Mouse (Mus musculus) urinary bladder, postnatal 14 days (tissue): ENCODE measurements around the gene Spata20.

Source experiments
- DNase-seq: peaks from one replicate; pipeline ENCODE4 v3.0.0; 2021; ENCODE audit warnings: low spot score

Gene Spata20

DNA sequence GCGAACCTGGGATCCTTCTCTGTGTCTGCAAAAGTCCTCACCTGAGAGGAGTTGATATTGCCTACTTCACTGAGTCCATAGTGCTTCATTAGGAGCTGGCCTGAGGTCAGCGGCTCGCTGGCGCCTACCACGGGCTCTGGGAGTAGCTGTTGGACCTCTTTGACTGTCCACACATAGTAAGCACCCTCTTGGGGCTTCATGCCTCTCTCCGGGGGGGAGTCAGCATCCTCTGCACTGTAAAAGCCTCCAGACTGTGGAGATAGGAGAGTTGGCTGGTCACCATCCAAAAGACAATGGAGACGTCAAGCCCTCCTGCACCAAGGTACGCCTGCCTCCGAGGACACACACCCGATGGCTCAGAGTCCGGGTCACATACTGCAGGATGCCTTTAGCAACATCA is 3.2 kb downstream of the Spata20 start:
- DNase-seq = no peak

DNA sequence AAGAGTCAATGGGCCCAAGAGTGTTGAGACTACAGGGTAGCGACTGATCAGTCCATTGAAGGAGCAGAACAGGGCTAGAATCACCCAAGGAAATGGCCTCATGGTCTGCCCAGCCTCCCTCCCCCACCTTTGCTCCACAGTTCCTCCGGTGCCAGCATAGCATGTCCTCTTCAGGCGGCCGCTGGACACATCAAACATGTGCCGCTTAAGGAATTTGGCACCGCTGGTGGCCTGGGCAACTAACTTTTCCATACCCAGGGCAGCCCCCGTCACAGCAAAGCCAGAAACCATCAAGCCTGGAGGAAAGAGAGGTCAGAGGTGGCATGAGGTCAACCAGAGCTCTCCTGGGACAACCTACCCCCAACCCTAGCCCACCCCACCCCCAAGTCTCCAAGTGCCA is 4.0 kb downstream of the Spata20 start:
- DNase-seq = no peak

DNA sequence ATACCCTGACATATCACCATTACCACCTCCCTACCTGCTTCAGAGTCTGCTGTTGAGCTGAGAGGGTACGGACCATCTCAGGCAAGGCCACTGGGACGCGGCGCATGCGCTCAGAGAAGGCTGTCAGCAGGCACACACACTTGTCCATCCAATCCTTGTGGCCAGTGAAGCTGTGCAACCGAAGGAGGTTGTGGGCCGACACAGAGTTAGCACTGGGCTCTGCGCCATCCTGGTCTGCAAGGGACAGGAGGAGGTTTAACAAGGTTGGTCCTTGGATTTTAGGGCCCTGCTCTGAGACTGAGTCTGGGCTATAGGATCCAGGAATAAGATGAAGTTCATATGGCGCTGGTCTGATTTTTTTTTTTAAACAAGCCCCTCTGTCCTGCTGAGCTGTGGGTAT is 5.6 kb downstream of the Spata20 start:
- no peak for DNase-seq

DNA sequence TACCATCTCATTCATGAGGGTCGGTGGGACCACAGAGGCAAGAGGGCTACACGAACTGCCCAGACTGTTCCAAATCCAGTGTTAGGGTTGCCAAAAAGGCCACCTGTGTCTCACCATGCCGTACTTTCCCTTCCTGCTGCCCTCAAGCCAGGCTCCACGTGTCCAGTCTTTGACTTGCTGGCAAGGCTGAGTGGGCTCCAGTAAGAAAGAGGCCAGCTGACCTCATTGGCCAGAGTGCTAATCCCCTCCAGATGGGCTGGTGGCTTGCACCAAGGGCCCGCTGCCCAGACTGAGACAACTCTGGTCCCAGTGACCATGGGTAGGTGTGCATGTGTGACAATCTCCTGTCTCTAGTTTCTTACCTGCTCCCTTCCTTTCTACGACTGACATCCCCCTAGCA is 8.3 kb downstream of the Spata20 start:
- no peak for DNase-seq

- no peak for DNase-seq
Observed at GRCm38 (mm10) chr11:94475722-94476121, 10.3 kb downstream of the Spata20 start.

GRCm38 (mm10) chr11:94474544-94474910 is 11.5 kb downstream of the Spata20 start:
- no peak for DNase-seq

GRCm38 (mm10) chr11:94473707-94474543 is 12.1 kb downstream of the Spata20 start, which contains the start of gene Cacna1g:
Gene Cacna1g, minus strand, starts transcription at chr11:94474198.
- peak; percentile 89 for DNase-seq

DNA sequence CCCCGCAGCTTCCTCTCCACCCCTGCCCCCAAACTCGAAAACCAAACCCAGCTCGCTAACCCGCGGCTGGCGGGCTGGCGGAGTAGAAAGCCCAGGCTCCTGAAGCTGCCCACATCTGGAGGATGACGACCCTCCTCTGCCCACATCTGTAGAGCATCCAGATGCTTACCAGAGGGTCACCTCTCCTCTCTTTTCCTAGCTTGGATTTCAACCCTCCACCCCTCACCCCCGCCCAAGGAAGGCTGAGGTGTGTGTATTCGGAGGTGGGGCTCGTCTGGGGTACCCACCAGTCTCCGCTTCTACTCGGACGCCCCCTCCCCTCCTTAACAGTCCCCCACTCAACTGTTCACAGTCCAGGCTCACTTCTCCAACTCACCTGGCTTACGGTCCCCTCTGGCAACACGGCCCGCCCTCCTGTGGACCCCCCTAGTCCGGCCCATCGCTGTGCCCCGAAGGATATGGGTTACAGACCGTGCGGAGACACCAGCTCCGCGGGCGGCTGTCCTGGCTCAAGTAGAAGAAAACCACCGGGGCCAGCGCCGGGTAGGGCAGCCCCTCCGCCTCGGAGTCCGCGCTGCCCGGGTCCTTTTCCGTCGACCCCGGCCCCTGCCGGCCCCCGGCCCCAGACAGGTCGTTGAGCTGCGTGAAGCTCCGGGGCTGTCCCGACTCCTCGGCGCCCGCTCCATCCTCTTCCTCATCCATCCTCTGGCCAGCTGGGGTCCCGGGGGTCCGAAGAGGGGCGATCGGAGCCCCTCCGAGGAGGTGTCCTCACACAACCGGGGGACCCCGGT is 12.9 kb downstream of the Spata20 start:
- no peak for DNase-seq

GRCm38 (mm10) chr11:94472585-94472915 is 13.4 kb downstream of the Spata20 start:
- DNase-seq = no peak

GRCm38 (mm10) chr11:94471740-94472584 is 14.0 kb downstream of the Spata20 start:
- no peak for DNase-seq

GRCm38 (mm10) chr11:94470391-94470790 is 15.6 kb downstream of the Spata20 start:
- no peak for DNase-seq

- DNase-seq = no peak
Observed at GRCm38 (mm10) chr11:94469136-94470064, 16.6 kb downstream of the Spata20 start.

DNA sequence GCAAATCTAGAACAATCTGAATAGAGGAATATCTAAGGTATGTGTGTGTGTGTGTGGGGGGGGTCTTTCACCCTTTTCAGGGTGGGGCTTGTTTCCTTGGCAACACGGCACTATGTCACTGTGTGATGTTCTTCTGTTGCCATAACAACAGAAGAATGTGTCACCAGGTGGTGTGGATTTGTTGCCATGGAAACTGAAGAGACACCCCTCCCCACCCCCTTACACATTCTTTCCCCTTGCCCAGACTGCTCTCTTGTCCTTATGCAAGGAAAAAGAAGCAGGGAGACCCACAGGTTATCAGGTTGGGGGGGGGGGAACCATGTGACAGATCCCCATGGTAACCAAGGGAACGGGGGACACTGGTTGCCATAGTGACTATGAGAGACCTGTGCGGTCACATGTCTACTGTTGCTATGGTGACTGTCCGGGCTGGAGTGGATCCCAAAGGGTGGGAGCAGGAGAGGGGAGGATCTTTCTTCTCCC is 17.4 kb downstream of the Spata20 start:
- no peak for DNase-seq

DNA sequence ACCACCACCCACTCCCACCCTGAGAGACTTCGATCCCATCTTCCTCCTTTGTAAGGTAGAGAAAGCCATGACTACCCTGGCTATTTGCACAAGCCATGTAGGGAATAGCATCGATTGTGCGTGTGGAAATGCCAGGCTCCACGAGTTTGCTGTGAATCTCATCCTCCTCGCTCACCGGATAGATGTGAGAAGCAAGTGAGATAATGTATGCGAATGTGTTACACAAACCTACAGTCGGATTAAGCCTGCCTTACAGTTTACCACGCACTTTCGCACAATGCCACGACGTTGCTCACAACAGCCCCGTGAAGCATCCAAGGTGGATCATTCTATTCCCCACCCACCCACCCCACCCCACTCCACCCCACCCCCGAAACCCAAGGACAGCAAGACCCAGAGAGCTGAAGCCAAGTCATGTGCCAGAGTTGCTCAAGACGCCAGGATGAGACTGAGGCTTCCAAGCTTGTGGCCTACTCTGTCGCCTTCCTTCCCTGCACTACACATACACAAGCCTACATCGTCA is 19.6 kb downstream of the Spata20 start:
- no peak for DNase-seq

DNA sequence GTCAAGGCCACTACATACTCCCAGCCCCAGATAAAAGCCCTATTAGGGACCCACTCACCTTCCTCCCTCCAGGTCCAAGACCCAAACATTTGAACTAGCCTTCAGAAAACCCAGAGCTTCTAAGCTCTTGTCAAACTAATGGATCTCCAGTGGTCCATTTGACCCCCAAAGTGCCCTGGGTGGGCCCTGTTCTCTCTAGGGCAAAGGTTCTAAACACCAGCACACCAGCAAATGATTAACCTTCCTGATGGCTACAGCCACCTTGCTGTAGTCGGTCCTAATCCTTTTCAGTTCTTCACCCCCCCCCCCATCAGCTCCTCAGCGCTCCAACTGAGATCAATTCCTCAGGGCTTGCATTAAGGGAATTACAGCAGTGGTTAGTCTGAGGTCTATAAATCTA is 21.8 kb downstream of the Spata20 start:
- no peak for DNase-seq

- no peak for DNase-seq
Observed at GRCm38 (mm10) chr11:94461856-94462255, 24.1 kb downstream of the Spata20 start.

- DNase-seq = no peak
Observed at GRCm38 (mm10) chr11:94457001-94457400, 29.0 kb downstream of the Spata20 start.

- no peak for DNase-seq
Observed at GRCm38 (mm10) chr11:94456347-94456746, 29.6 kb downstream of the Spata20 start.

- DNase-seq = no peak
Observed at GRCm38 (mm10) chr11:94455161-94455820, 30.7 kb downstream of the Spata20 start.

DNA sequence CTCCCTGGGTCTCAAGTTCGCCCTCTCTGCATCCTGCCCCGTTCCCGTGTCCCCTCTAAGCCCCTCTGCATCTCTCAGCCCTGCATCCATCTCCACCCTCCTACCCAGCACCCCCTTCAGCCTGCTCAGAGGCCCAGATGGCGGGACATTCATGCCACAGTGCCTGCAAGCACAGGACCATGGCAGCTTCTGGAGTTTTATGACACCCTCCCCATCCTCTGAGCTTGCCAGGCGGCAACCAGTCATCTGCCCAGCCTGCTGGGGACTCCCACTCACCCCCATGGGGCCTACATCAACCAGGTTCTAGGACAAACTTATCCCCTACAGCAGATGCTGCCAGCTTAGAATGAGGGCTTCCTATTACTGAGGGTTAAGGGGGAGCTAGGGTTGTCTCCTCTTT is 31.2 kb downstream of the Spata20 start:
- no peak for DNase-seq
